Mouse (Mus musculus) kidney, embryonic 14.5 days (tissue): ENCODE results near the gene Oxct1. TPM values are rescaled to one million over a fixed set of nuclear protein-coding genes. Genes with fewer than 3 reads are reported as not detected.

Experiments used
- ATAC-seq: fragments of 200-750 bp; cut with Nextera tagmentation; 2 replicates; pipeline ENCODE4 v1.8.0; 2017; ENCODE audit warnings: moderate number of reproducible peaks, mild to moderate bottlenecking, moderate TSS enrichment, moderate library complexity; ENCODE audit not compliant: low FRiP score, low TSS enrichment
- H3K27ac ChIP-seq: fragments of 300-500 bp; sonication (generic); 2 replicates; pipeline ENCODE4 v1.5.1; 2014; ENCODE audit warnings: low read depth, mild to moderate bottlenecking, low read length, moderate library complexity, mixed read lengths
- H3K27me3 ChIP-seq: fragments of 300-500 bp; sonication (generic); 2 replicates; pipeline ENCODE4 v1.6.1; 2014; ENCODE audit warnings: mild to moderate bottlenecking, low read length; ENCODE audit not compliant: control insufficient read depth, insufficient read depth
- H3K36me3 ChIP-seq: fragments of 300-500 bp; sonication (generic); 2 replicates; pipeline ENCODE4 v1.6.1; 2014; ENCODE audit warnings: low read length, mixed read lengths; ENCODE audit not compliant: control insufficient read depth, insufficient read depth
- H3K4me1 ChIP-seq: fragments of 300-500 bp; sonication (generic); 2 replicates; pipeline ENCODE4 v1.6.1; 2014; ENCODE audit warnings: low read length, mixed read lengths; ENCODE audit not compliant: control insufficient read depth, insufficient read depth
- H3K4me2 ChIP-seq: fragments of 300-500 bp; sonication (generic); replicated peaks from 2 replicates; pipeline ENCODE4 v1.6.1; 2014; ENCODE audit warnings: low read depth, mild to moderate bottlenecking, low read length
- H3K4me3 ChIP-seq: fragments of 300-500 bp; sonication (generic); 2 replicates; pipeline ENCODE4 v1.5.1; 2014; ENCODE audit warnings: mild to moderate bottlenecking, low read length
- H3K9ac ChIP-seq: fragments of 300-500 bp; sonication (generic); 2 replicates; pipeline ENCODE4 v1.6.1; 2014; ENCODE audit warnings: low read depth, mild to moderate bottlenecking, low read length, moderate library complexity
- H3K9me3 ChIP-seq: fragments of 300-500 bp; sonication (generic); 2 replicates; pipeline ENCODE4 v1.6.1; 2016; ENCODE audit warnings: low read length; ENCODE audit not compliant: control insufficient read depth
- WGBS: fragments of 180-500 bp; shearing (Covaris S2); extraction: QIAGEN DNeasy Blood & Tissue Kit; methylation state at CpG from one replicate; pipeline ENCODE4 v1.1.7; 2014; 5-methylcytosine and 5-hydroxymethylcytosine counted together
- polyA plus RNA-seq: library from polyadenylated mRNA; unstranded; fragments of >200 nt; fragmentation: Nextera tagmentation; extraction: Ambion mirVana; gene quantifications from 2 replicates; pipeline ENCODE4 v1.2.1, GENCODE M21; 2014

Gene Oxct1
- polyA plus RNA-seq, 1 experiment from 2014 or later = 254 TPM

DNA sequence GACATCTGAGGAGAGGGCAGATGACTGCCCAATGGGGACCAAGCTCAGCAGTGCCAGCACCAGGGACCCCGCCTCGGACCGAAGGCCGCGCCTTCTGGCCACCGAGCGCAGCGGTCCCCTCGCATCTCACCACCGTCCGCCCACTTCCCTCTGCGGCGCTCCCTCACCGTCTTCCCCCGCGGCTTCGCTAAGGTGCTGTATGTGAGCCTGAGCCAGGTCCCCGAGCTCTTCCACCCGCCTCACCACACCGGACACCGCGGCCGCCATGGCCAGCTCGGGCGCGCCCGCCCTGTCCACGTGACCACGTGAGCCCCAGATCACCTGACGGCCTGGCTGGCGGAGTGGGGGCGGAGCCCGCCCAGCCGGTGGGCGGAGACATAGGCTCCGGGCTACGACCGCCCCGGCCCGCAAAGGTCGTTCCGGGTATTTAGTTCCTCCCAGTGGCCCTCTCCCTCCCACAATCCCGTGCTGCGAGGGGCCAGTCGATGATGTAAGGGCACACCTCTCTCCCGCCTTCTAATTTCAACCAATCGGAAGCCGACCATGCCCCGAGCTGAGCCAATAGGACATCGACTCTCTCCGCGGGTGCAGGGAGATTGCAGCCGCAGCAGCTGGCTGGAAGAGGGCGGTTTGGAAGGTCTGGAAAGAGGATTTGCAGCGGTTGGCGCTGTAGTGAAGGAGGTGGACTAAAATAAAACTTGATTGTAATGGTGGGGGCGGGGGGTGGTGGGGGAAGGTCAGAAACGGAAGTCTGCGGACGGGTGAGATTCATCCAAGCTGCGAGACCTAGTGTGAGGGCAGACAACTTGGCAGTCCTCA lies 30.5 kb upstream of the Oxct1 start, which contains the start of gene AW549877:
TSS of gene AW549877 (minus strand) at position 297 of the 819 bp plus-strand sequence.
- WGBS = 0% methylated on average over 61 of the region's 61 CpGs

DNA sequence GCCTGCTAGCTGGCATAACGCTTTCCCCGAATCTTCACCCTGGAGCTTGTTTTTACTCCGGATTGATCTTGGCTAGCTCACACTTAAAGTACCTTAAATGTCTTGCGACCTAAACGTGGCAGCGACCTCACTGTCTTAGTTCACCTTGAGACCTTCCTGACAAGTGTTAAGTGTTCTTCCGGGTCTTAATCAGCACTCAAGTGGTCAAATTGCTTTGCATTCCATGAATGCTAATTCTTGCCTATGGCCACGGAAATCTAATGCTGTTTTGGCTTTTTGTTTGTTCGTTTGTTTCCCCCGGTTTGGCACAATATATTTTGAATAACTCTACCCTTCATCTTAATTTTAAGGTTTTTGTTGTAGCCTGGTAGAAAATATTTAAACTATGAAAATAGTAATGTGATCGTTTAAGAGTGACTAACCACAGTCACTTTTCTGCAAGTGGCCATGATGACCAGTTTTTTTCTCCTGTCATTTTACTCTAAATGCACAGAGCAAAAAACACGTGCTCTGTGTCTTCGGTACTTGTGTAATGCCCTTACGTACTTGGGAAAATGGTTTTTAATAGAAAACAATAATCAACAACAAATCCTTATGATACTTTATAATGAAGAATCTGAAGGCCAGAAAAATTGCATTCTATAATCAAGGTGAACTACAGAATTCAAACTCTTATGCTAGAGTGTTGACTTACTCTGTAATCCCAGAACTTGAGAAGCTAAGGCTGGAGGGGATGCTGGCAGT lies 29.7 kb upstream of the Oxct1 start:
- Histone ChIP-seq H3K4me3 (peak overlapping the region; percentile 75), H3K4me1 (no peaks in the 10 kb centered on the region), H3K4me2 (peak overlapping the region; percentile 66), H3K27me3 (no peaks in the 10 kb centered on the region), H3K27ac (peak overlapping the region; percentile 87), H3K9ac (peak overlapping the region; percentile 61; the same call in 1 of the 2 replicates), H3K36me3 (peaks cover 8% of the 10 kb centered on the region), H3K9me3 (no peaks in the 10 kb centered on the region)
- 22% methylated on average over 14 of the region's 14 CpGs for WGBS
- no peak for ATAC-seq

More for the DNA sequence above, 30.5 kb upstream of the Oxct1 start, which contains the start of gene AW549877:
- Histone ChIP-seq H3K36me3 (peaks cover 11% of the 10 kb centered on the region), H3K4me1 (no peaks in the 10 kb centered on the region), H3K9ac (peak within 1 kb of the TSS; percentile 85), H3K27ac (peak within 1 kb of the TSS; percentile 90), H3K4me3 (peak within 1 kb of the TSS; percentile 75), H3K4me2 (peak within 1 kb of the TSS; percentile 66), H3K9me3 (no peaks in the 10 kb centered on the region), H3K27me3 (no peaks in the 10 kb centered on the region)
- peak; percentile 99 for ATAC-seq

DNA sequence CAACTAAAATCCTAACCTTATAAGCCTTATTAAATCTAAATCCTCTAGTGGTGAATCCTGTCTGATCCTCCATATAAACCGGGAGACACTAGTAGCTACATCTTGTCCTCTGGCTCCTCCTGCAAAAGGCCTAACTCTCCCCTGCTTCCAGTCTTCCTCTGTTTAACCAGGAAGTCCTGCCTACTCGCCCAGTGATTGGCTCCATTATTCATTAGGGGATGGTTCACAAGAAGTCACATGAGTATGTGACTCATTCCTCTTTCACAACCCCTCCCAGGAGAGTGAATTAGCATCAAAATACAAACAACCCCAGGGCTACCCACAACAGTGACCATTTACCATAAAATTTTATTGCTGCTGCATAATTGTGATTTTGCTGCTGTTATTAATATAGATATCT lies 27.0 kb upstream of the Oxct1 start:
- H3K9ac ChIP-seq = no peak overlapping the region
- H3K4me2 ChIP-seq = no peak overlapping the region
- no peak for ATAC-seq
- WGBS = 68% methylated on average over 2 of the region's 2 CpGs
- no peak overlapping the region for H3K27ac ChIP-seq
- no peaks in the 10 kb centered on the region for H3K27me3 ChIP-seq
- H3K36me3 ChIP-seq = no peaks in the 10 kb centered on the region
- no peak overlapping the region for H3K4me3 ChIP-seq
- H3K9me3 ChIP-seq = no peaks in the 10 kb centered on the region
- no peaks in the 10 kb centered on the region for H3K4me1 ChIP-seq

DNA sequence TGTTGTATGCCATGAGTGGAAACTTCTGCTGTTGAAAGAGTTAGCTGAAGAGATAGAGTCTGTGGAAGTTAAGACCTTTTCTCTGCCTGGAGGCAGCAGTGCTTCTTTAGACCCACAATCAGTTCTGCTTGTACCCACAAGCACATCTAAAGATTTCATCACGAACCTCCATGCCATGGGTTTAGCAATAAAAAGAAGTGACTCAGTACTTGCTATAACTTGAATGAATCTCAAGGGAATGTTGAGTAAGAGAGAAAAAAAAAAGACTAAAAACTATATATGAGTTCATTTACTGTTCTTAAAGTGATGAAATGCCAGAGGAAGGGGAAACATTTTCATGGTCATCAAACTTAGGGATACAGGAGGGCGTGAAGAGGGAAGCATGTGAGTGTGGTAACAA lies 25.6 kb upstream of the Oxct1 start:
- Histone ChIP-seq H3K4me1 (no peaks in the 10 kb centered on the region), H3K4me2 (no peak overlapping the region), H3K27ac (no peak overlapping the region), H3K9ac (no peak overlapping the region), H3K36me3 (no peaks in the 10 kb centered on the region), H3K9me3 (peaks cover 7% of the 10 kb centered on the region; the same call in 1 of the 2 replicates), H3K27me3 (no peaks in the 10 kb centered on the region), H3K4me3 (no peak overlapping the region)
- WGBS = 81% methylated on average over 2 of the region's 2 CpGs
- no peak for ATAC-seq

DNA sequence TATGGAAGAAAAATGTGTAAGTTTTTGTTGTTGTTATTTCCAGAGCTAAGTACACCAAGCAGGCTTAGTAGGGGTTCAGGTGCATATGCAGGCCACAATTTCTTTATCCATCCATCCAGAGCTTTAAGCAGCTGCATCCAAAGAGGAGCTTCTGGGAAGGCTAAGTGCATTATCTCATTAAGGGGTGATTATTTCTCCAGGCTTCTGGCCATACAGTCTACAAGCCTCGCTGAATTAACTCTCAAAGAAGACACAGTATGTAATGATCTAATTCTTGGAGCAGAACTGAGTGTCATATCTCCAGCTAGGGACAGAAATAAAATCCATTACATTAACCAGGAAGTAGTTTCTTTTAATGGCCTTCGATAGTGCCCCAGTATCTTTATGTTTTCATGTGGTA lies 12.3 kb upstream of the Oxct1 start:
- 85% methylated on average over 2 of the region's 2 CpGs for WGBS
- no peak for ATAC-seq
- H3K27me3 ChIP-seq = no peaks in the 10 kb centered on the region

DNA sequence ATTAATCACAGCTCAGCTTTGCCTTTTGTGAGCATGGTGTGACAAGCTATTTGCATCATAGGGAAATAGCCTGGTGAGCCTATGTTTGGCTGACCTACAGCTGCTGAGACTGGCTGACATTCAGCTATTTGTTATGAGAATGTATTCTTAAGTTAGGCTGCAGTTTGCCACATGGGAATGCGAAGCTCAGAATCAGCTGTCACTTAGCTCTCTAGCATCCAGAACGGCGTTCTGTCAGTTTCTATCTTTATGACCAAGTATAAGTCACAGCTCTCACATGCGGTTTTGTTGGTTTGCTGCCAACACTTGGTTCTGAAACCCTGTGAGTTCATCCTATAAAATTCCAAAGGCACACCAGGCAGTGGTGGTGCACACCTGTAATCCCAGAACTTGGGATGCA lies 5.5 kb upstream of the Oxct1 start:
- no peaks in the 10 kb centered on the region for H3K9me3 ChIP-seq
- H3K27me3 ChIP-seq = no peaks in the 10 kb centered on the region
- WGBS = 59% methylated on average over 4 of the region's 4 CpGs
- no peak overlapping the region for H3K9ac ChIP-seq
- no peak overlapping the region for H3K4me2 ChIP-seq
- no peak overlapping the region for H3K27ac ChIP-seq
- H3K36me3 ChIP-seq = no peaks in the 10 kb centered on the region
- no peaks in the 10 kb centered on the region for H3K4me1 ChIP-seq
- ATAC-seq = no peak
- no peak overlapping the region for H3K4me3 ChIP-seq

More for the DNA sequence above, 12.3 kb upstream of the Oxct1 start:
- Histone ChIP-seq H3K9me3 (no peaks in the 10 kb centered on the region), H3K4me2 (no peak overlapping the region), H3K9ac (no peak overlapping the region), H3K4me1 (no peaks in the 10 kb centered on the region), H3K4me3 (no peak overlapping the region), H3K27ac (no peak overlapping the region), H3K36me3 (no peaks in the 10 kb centered on the region)

DNA sequence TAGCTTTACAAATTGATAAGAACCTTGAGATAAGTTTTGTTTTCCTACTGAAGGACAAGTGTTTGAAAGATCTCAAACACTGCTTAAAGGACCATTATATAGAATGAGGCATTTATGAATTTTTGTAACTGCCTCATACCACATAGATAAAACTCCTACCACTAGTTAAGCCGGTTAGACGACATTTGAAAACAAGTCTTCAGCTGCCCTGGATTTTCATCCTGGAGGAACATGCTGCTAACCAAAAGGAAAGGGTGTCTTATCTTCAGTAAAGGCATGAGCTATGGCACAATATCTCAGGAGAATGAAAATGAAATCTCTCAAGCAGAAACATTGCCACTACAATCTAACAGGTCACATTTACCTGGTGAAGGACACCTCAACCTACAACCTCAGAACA lies 2.4 kb upstream of the Oxct1 start:
- no peak for ATAC-seq
- peaks cover 4% of the 10 kb centered on the region; the same call in 1 of the 2 replicates for H3K4me1 ChIP-seq
- H3K4me3 ChIP-seq = no peak overlapping the region
- 78% methylated on average over 2 of the region's 2 CpGs for WGBS
- no peak overlapping the region for H3K27ac ChIP-seq
- no peaks in the 10 kb centered on the region for H3K9me3 ChIP-seq
- no peaks in the 10 kb centered on the region for H3K27me3 ChIP-seq
- H3K4me2 ChIP-seq = no peak overlapping the region
- H3K36me3 ChIP-seq = no peaks in the 10 kb centered on the region
- no peak overlapping the region for H3K9ac ChIP-seq

DNA sequence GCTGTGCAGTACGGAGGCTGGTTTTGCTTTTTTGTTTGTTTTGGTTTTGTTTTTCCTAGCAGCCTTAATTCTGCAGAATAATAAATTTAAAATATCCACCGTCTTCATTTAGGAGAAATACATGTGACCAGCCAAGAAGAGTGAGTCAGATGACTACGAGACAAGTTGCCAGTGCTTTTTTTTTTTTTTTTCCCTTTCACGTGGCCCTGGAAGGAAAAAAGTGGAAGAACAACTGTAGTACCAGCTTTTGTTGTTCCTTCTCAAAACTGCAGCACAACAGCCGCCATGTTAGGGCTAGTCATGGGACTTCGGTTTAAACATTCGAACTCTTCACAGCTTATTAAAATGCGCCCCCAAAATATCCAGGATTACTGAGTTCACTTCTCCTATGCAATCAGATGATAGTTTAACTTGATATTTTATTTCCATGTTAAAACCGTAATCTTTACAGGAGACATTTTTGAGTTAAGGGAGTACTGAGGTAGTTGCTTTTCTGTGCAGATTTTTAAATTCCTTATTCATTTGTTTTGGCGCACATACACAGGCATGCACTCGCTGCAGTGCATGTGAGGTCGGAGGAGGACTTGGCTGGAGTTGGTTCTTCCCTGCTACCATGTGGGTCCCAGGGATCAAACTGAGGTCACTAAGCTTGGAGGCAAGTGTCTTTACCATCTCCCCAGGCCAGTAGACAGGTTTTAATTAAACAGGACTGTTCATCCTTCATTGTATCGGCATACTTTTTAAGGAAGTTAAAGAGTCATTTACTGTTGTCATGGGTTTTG lies 1.3 kb upstream of the Oxct1 start:
- Histone ChIP-seq H3K27me3 (no peaks in the 10 kb centered on the region), H3K4me2 (no peak overlapping the region), H3K36me3 (no peaks in the 10 kb centered on the region), H3K9ac (no peak overlapping the region), H3K4me3 (no peak overlapping the region), H3K4me1 (peaks cover 4% of the 10 kb centered on the region; the same call in 1 of the 2 replicates), H3K27ac (no peak overlapping the region), H3K9me3 (no peaks in the 10 kb centered on the region)
- no peak for ATAC-seq
- 77% methylated on average over 13 of the region's 13 CpGs for WGBS
